Mouse (Mus musculus) neural tube, embryonic 11.5 days (tissue): ENCODE data around the gene Pusl1. TPM values are rescaled to one million over a fixed set of nuclear protein-coding genes. Genes with fewer than 3 reads are reported as not detected.

Experiments
- ATAC-seq: fragments of 200-750 bp; cut with Nextera tagmentation; 2 replicates; pipeline ENCODE4 v1.8.0; 2017; ENCODE audit warnings: moderate number of reproducible peaks, mild to moderate bottlenecking, moderate TSS enrichment, moderate library complexity; ENCODE audit not compliant: insufficient read depth, low FRiP score, low TSS enrichment
- DNase-seq: peaks from one replicate; pipeline ENCODE4 v3.0.0-alpha.2; 2015; ENCODE audit warnings: low spot score
- H3K27ac ChIP-seq: fragments of 300-500 bp; sonication (generic); 2 replicates; pipeline ENCODE4 v1.5.1; 2014; ENCODE audit warnings: low read depth, mild to moderate bottlenecking, low read length
- H3K27me3 ChIP-seq: fragments of 300-500 bp; sonication (generic); 2 replicates; pipeline ENCODE4 v1.6.1; 2014; ENCODE audit warnings: mild to moderate bottlenecking, low read length, mixed read lengths; ENCODE audit not compliant: control insufficient read depth, insufficient read depth
- H3K36me3 ChIP-seq: fragments of 300-500 bp; sonication (generic); 2 replicates; pipeline ENCODE4 v1.6.1; 2014; ENCODE audit warnings: mild to moderate bottlenecking, low read length, moderate library complexity, mixed read lengths; ENCODE audit not compliant: control insufficient read depth, insufficient read depth
- H3K4me1 ChIP-seq: fragments of 300-500 bp; sonication (generic); 2 replicates; pipeline ENCODE4 v1.6.1; 2014; ENCODE audit warnings: low read length, mixed read lengths; ENCODE audit not compliant: control insufficient read depth, insufficient read depth
- H3K4me2 ChIP-seq: fragments of 300-500 bp; sonication (generic); 2 replicates; pipeline ENCODE4 v1.6.1; 2014; ENCODE audit warnings: low read depth, mild to moderate bottlenecking, moderate library complexity
- H3K4me3 ChIP-seq: fragments of 300-500 bp; sonication (generic); 2 replicates; pipeline ENCODE4 v1.5.1; 2014; ENCODE audit warnings: low read depth, low read length
- H3K9ac ChIP-seq: fragments of 300-500 bp; sonication (generic); 2 replicates; pipeline ENCODE4 v1.6.1; 2014; ENCODE audit warnings: mild to moderate bottlenecking, low read length
- H3K9me3 ChIP-seq: fragments of 300-500 bp; sonication (generic); 2 replicates; pipeline ENCODE4 v1.6.1; 2016; ENCODE audit warnings: low read length; ENCODE audit not compliant: control insufficient read depth
- WGBS: fragments of 180-500 bp; shearing (Covaris S2); extraction: QIAGEN DNeasy Blood & Tissue Kit; methylation state at CpG from one replicate; pipeline ENCODE4 v1.1.7; 2014; 5-methylcytosine and 5-hydroxymethylcytosine counted together
- polyA plus RNA-seq: library from polyadenylated mRNA; unstranded; fragments of >200 nt; fragmentation: Nextera tagmentation; extraction: Ambion mirVana; gene quantifications from 2 replicates; pipeline ENCODE4 v1.2.1, GENCODE M21; 2014

Gene Pusl1
- polyA plus RNA-seq, 1 experiment from 2014 or later, result 42.2 TPM

- 13% methylated on average over 22 of the region's 22 CpGs for WGBS
- no peak for ATAC-seq
- Histone ChIP-seq H3K27me3 (no peaks in the 10 kb centered on the region), H3K4me1 (peaks cover 5% of the 10 kb centered on the region), H3K9ac (peak overlapping the region; percentile 83), H3K4me3 (peak overlapping the region; percentile 75), H3K27ac (no peak overlapping the region), H3K36me3 (peaks cover 10% of the 10 kb centered on the region), H3K4me2 (peak overlapping the region; percentile 97), H3K9me3 (no peaks in the 10 kb centered on the region)
- DNase-seq, result no peak
These were observed 22.8 kb downstream of the Pusl1 start for GRCm38 (mm10) chr4:155868614-155869298.

GRCm38 (mm10) chr4:155863001-155863400, 28.6 kb downstream of the Pusl1 start, which contains the start of gene Tas1r3:
Gene Tas1r3 (minus strand): TSS chr4:155863362.
- Histone ChIP-seq H3K4me1 (no peaks in the 10 kb centered on the region), H3K4me2 (no peak within 1 kb of the TSS), H3K9ac (no peak within 1 kb of the TSS), H3K27me3 (no peaks in the 10 kb centered on the region), H3K9me3 (no peaks in the 10 kb centered on the region), H3K36me3 (peaks cover 8% of the 10 kb centered on the region; the same call in 1 of the 2 replicates), H3K4me3 (no peak within 1 kb of the TSS), H3K27ac (no peak within 1 kb of the TSS)
- ATAC-seq (no peak), DNase-seq (no peak)
- 77% methylated on average over 5 of the region's 5 CpGs for WGBS

- Histone ChIP-seq H3K27ac (no peak overlapping the region), H3K9ac (no peak overlapping the region), H3K4me3 (no peak overlapping the region), H3K4me2 (no peak overlapping the region), H3K9me3 (no peaks in the 10 kb centered on the region), H3K4me1 (no peaks in the 10 kb centered on the region), H3K36me3 (peaks cover 10% of the 10 kb centered on the region), H3K27me3 (no peaks in the 10 kb centered on the region)
- DNase-seq, result no peak
- no peak for ATAC-seq
- WGBS, result 92% methylated on average over 7 of the region's 7 CpGs
These were observed 29.8 kb downstream of the Pusl1 start for GRCm38 (mm10) chr4:155861787-155862186.

DNA sequence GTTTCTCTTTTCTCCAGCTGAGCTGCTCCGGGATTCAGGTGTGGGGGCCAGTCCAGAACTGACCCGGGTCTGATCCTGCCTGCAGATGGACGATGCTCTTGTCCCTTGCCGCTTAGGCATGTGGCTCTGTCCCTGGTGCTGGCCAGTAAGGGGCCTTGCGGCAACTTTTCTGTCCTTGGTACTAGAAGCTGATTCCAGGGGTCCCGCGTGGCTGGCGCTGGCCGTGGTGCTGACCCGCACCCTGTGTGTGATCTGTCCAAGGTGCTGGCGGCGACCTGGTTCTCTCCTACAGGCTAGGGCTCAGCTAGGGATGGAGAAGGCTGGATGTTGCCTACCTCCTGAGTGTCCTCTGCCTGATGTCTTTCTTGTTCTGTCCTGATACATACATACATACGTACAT, 32.3 kb downstream of the Pusl1 start:
- H3K27ac ChIP-seq, result no peak overlapping the region
- H3K4me3 ChIP-seq, result no peak overlapping the region
- no peak overlapping the region for H3K9ac ChIP-seq
- 29% methylated on average over 13 of the region's 13 CpGs for WGBS
- no peaks in the 10 kb centered on the region for H3K9me3 ChIP-seq
- no peak overlapping the region for H3K4me2 ChIP-seq
- DNase-seq (peak; percentile 76), ATAC-seq (no peak)
- no peaks in the 10 kb centered on the region for H3K4me1 ChIP-seq
- no peaks in the 10 kb centered on the region for H3K27me3 ChIP-seq
- peaks cover 11% of the 10 kb centered on the region for H3K36me3 ChIP-seq

DNA sequence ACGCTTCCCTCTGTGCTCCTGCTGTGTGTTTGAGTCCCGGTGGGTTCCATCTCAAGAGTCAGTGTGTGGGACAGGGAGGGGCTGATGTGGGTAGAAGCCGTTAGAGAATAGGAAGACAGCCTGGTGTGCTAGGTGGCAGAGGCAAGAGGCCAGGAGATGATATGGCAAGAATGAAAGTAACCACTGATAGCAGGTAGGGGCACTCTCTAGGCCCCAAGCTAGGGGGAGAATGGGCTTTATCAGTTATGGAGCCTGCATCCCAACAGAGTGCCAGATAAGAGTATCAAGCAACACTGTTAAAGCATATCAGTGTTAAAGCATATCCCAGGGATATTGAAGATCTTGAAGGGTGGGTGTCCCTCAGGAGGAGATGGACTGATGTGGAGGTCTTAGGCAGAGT, 34.7 kb downstream of the Pusl1 start:
- H3K9ac ChIP-seq, result no peak overlapping the region
- no peak overlapping the region for H3K27ac ChIP-seq
- no peak overlapping the region for H3K4me3 ChIP-seq
- no peaks in the 10 kb centered on the region for H3K4me1 ChIP-seq
- DNase-seq (no peak), ATAC-seq (no peak)
- WGBS, result 84% methylated on average over 3 of the region's 3 CpGs
- no peak overlapping the region for H3K4me2 ChIP-seq
- no peaks in the 10 kb centered on the region for H3K9me3 ChIP-seq
- H3K36me3 ChIP-seq, result peaks cover 11% of the 10 kb centered on the region
- no peaks in the 10 kb centered on the region for H3K27me3 ChIP-seq

DNA sequence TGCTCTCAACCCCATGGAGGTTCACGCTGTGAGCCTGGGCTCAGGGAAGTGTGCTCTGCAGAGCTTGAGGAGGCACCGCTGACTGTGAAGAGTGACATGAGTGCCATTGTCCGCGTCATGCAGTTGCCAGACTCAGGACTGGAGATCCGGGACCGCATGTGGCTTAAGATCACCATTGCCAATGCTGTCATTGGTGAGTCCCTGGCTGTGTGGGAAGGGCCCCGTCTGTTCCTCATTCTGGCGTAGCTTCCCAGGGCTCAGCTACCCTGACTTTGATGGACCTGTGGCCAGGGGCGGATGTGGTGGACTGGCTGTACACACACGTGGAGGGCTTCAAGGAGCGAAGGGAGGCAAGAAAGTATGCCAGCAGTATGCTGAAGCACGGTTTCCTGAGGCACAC, 35.5 kb downstream of the Pusl1 start:
- H3K9ac ChIP-seq, result no peak overlapping the region
- 96% methylated on average over 12 of the region's 12 CpGs for WGBS
- DNase-seq (no peak), ATAC-seq (no peak)
- H3K4me3 ChIP-seq, result no peak overlapping the region
- no peaks in the 10 kb centered on the region for H3K4me1 ChIP-seq
- no peaks in the 10 kb centered on the region for H3K9me3 ChIP-seq
- no peaks in the 10 kb centered on the region for H3K27me3 ChIP-seq
- no peak overlapping the region for H3K27ac ChIP-seq
- peaks cover 11% of the 10 kb centered on the region for H3K36me3 ChIP-seq
- H3K4me2 ChIP-seq, result no peak overlapping the region

DNA sequence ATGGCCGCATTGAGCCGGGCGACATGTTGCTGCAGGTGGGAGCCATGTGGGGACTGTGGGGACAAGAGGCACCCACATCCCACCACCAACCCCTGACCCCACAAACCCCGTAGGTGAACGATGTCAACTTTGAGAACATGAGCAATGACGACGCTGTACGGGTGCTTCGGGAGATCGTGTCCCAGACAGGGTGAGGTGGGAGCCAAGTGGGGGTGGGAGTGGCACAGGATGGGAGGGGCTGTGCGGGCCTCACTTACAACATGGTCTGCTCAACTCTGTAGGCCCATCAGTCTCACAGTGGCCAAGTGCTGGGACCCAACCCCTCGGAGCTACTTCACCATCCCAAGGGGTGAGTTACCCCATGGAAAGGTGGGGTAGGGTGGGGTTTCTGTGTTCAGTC, 36.6 kb downstream of the Pusl1 start:
- DNase-seq (no peak), ATAC-seq (no peak)
- H3K9ac ChIP-seq, result no peak overlapping the region
- no peak overlapping the region for H3K4me3 ChIP-seq
- no peak overlapping the region for H3K4me2 ChIP-seq
- H3K4me1 ChIP-seq, result no peaks in the 10 kb centered on the region
- no peak overlapping the region for H3K27ac ChIP-seq
- H3K9me3 ChIP-seq, result no peaks in the 10 kb centered on the region
- H3K36me3 ChIP-seq, result peaks cover 11% of the 10 kb centered on the region
- H3K27me3 ChIP-seq, result no peaks in the 10 kb centered on the region
- 96% methylated on average over 12 of the region's 12 CpGs for WGBS

DNA sequence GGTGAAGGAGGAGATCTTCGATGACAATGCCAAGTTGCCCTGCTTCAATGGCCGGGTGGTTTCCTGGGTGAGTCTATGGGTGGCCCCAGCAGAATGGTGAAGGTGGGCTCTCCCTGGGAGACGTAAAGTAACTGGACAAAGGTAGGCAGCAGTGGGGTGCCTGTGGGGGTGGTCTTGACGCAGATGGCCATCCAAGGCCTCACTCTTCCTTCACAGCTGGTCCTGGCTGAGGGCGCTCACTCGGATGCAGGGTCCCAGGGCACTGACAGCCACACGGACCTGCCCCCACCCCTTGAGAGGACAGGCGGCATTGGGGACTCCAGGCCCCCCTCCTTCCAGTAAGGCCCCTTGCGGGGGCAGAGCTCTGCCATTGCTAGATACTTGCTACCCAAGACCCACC, 38.2 kb downstream of the Pusl1 start:
- DNase-seq (no peak), ATAC-seq (no peak)
- peaks cover 7% of the 10 kb centered on the region for H3K4me1 ChIP-seq
- WGBS, result 90% methylated on average over 9 of the region's 9 CpGs
- no peak overlapping the region for H3K4me2 ChIP-seq
- no peak overlapping the region for H3K27ac ChIP-seq
- H3K36me3 ChIP-seq, result peaks cover 9% of the 10 kb centered on the region
- no peaks in the 10 kb centered on the region for H3K27me3 ChIP-seq
- no peak overlapping the region for H3K4me3 ChIP-seq
- H3K9me3 ChIP-seq, result no peaks in the 10 kb centered on the region
- no peak overlapping the region for H3K9ac ChIP-seq

- no peak overlapping the region for H3K9ac ChIP-seq
- H3K27ac ChIP-seq, result no peak overlapping the region
- WGBS, result 93% methylated on average over 2 of the region's 2 CpGs
- H3K4me3 ChIP-seq, result no peak overlapping the region
- no peak for DNase-seq
- ATAC-seq, result no peak
- H3K36me3 ChIP-seq, result peaks cover 5% of the 10 kb centered on the region
- peaks cover 14% of the 10 kb centered on the region for H3K4me1 ChIP-seq
- no peaks in the 10 kb centered on the region for H3K9me3 ChIP-seq
- H3K27me3 ChIP-seq, result no peaks in the 10 kb centered on the region
- no peak overlapping the region for H3K4me2 ChIP-seq
These were observed 39.6 kb downstream of the Pusl1 start for GRCm38 (mm10) chr4:155851951-155852411.
